8 mouse cellular contexts compared by ENCODE assay signal in genomic region chr13:93191831-93192645, GRCm38 (mm10). TPM values are rescaled to one million over a fixed set of nuclear protein-coding genes. Genes with fewer than 3 reads are reported as not detected.
DNase-seq lines count a peak whose midpoint lies in the region; ATAC-seq and TF ChIP-seq lines count a peak whose summit lies in the region.

TSS of gene Tent2 (minus strand) at chr13:93192385.

- DNase-seq in brain, embryonic 14.5 days (ENCODE audit: low read depth): peak; percentile 99
- peak; percentile 93 for DNase-seq in liver, adult 2 months (ENCODE audit: extremely low read depth, low read depth, low spot score)
- DNase-seq in splenic B cell, adult 2 months (ENCODE audit: low read depth, low spot score): peak; percentile 96

- H3K27me3 ChIP-seq in C2C12 (ENCODE audit: control insufficient read depth, insufficient read depth, insufficient read length): no peaks in the 10 kb centered on the region
- no peaks in the 10 kb centered on the region for H3K27me3 ChIP-seq in erythroblast, embryonic 14.5 days (ENCODE audit: control insufficient read depth)
- no peaks in the 10 kb centered on the region for H3K27me3 ChIP-seq in heart, embryonic 11.5 days (ENCODE audit: control insufficient read depth, insufficient read depth, low read length)
- no peaks in the 10 kb centered on the region for H3K27me3 ChIP-seq in kidney, embryonic 16.5 days (ENCODE audit: insufficient read depth, low read length)
- H3K27me3 ChIP-seq in liver, adult 2 months (ENCODE audit: control insufficient read depth, insufficient read depth, low read length): no peaks in the 10 kb centered on the region
- H3K27me3 ChIP-seq in myocyte (ENCODE audit: control insufficient read depth, insufficient read depth, insufficient read length): no peaks in the 10 kb centered on the region
- H3K27me3 ChIP-seq in splenic B cell, adult 2 months (ENCODE audit: control insufficient read depth, insufficient read depth, low read length, poor library complexity, severe bottlenecking): no peaks in the 10 kb centered on the region

- peak within 1 kb of the TSS; percentile 87 for H3ac ChIP-seq in C2C12 (ENCODE audit: control insufficient read depth, insufficient read length, low read depth)
- H3ac ChIP-seq in myocyte (ENCODE audit: control insufficient read depth, insufficient read length): peak within 1 kb of the TSS; percentile 45

- H3K79me2 ChIP-seq in C2C12 (ENCODE audit: control insufficient read depth, insufficient read depth) (peaks cover 51% of the 10 kb centered on the region), myocyte (ENCODE audit: control insufficient read depth, insufficient read depth) (peaks cover 48% of the 10 kb centered on the region)
- peaks cover 7% of the 10 kb centered on the region; the same call in 1 of the 2 replicates for H3K79me2 ChIP-seq in liver, adult 2 months (ENCODE audit: control insufficient read depth, insufficient read depth, low read length)

- peak within 1 kb of the TSS; percentile 99 for H3K9ac ChIP-seq in heart, embryonic 11.5 days (ENCODE audit: low read depth, low read length)
- peak within 1 kb of the TSS; percentile 99 for H3K9ac ChIP-seq in kidney, embryonic 16.5 days (replicated peaks; ENCODE audit: low read length)
- H3K9ac ChIP-seq in liver, adult 2 months (ENCODE audit: low read depth, low read length): peak within 1 kb of the TSS; percentile 97

- H3K4me1 ChIP-seq in erythroblast, embryonic 14.5 days (ENCODE audit: control insufficient read depth): peaks cover 30% of the 10 kb centered on the region
- peaks cover 5% of the 10 kb centered on the region for H3K4me1 ChIP-seq in heart, embryonic 11.5 days (ENCODE audit: control insufficient read depth, insufficient read depth, low read length)
- H3K4me1 ChIP-seq in kidney, embryonic 16.5 days (ENCODE audit: insufficient read depth, low read length): peaks cover 16% of the 10 kb centered on the region
- peaks cover 5% of the 10 kb centered on the region for H3K4me1 ChIP-seq in liver, adult 2 months (ENCODE audit: control insufficient read depth, insufficient read depth, low read length)

- H3K4me2 ChIP-seq in heart, embryonic 11.5 days: peak within 1 kb of the TSS; percentile 87
- H3K4me2 ChIP-seq in kidney, embryonic 16.5 days (replicated peaks; ENCODE audit: low read depth, low read length): peak within 1 kb of the TSS; percentile 66
- H3K4me2 ChIP-seq in myocyte (ENCODE audit: low read depth): peak within 1 kb of the TSS; percentile 82

- ATAC-seq in heart, embryonic 11.5 days (replicated peaks; ENCODE audit: insufficient number of reproducible peaks, low FRiP score, low TSS enrichment): peak; percentile 100
- peak; percentile 100 for ATAC-seq in kidney, embryonic 16.5 days (ENCODE audit: low FRiP score, low TSS enrichment)

- no peak for TF ChIP-seq CTCF in C2C12 (IDR thresholded peaks at IDR 0.05; ENCODE audit: control insufficient read depth, insufficient read depth, insufficient read length)
- 0 out of 2 replicates have a peak, but pooled peaks have one; percentile 5 for TF ChIP-seq CTCF in brain, embryonic 14.5 days (IDR thresholded peaks at IDR 0.05; ENCODE audit: borderline replicate concordance, extremely low read depth, insufficient read depth, insufficient read length)
- TF ChIP-seq CTCF in liver, adult 2 months (IDR thresholded peaks at IDR 0.05; ENCODE audit: low read depth, low read length): no peak

- peaks cover 5% of the 10 kb centered on the region for H3K36me3 ChIP-seq in C2C12 (ENCODE audit: control insufficient read depth, insufficient read depth)
- H3K36me3 ChIP-seq in erythroblast, embryonic 14.5 days (ENCODE audit: control insufficient read depth): peaks cover 10% of the 10 kb centered on the region
- H3K36me3 ChIP-seq in heart, embryonic 11.5 days (ENCODE audit: control insufficient read depth, insufficient read depth, low read length): no peaks in the 10 kb centered on the region
- H3K36me3 ChIP-seq in kidney, embryonic 16.5 days (ENCODE audit: insufficient read depth, low read length): 0 out of 2 replicates have a peak, but pooled peaks cover 3% of the 10 kb centered on the region
- H3K36me3 ChIP-seq in liver, adult 2 months (ENCODE audit: control insufficient read depth, insufficient read depth, low read length): 0 out of 2 replicates have a peak, but pooled peaks cover 2% of the 10 kb centered on the region
- H3K36me3 ChIP-seq in myocyte (ENCODE audit: control insufficient read depth, insufficient read depth): no peaks in the 10 kb centered on the region
- no peaks in the 10 kb centered on the region for H3K36me3 ChIP-seq in splenic B cell, adult 2 months (ENCODE audit: control insufficient read depth, insufficient read depth, low read length, poor library complexity, severe bottlenecking)

- H3K4me3 ChIP-seq in C2C12 (ENCODE audit: insufficient read depth, poor library complexity, severe bottlenecking) (peak within 1 kb of the TSS; percentile 68), myocyte (peak within 1 kb of the TSS; percentile 70)
- H3K4me3 ChIP-seq in erythroblast, embryonic 14.5 days (replicated peaks): peak within 1 kb of the TSS; percentile 95
- H3K4me3 ChIP-seq in heart, embryonic 11.5 days (ENCODE audit: low read depth, low read length): peak within 1 kb of the TSS; percentile 98
- H3K4me3 ChIP-seq in kidney, embryonic 16.5 days (ENCODE audit: low read length): peak within 1 kb of the TSS; percentile 97
- H3K4me3 ChIP-seq in liver, adult 2 months (ENCODE audit: insufficient read depth, low read depth, low read length): peak within 1 kb of the TSS; percentile 97

- no peaks in the 10 kb centered on the region for H3K9me3 ChIP-seq in erythroblast, embryonic 14.5 days (ENCODE audit: control insufficient read depth, low read length)
- H3K9me3 ChIP-seq in heart, embryonic 11.5 days (replicated peaks; ENCODE audit: control insufficient read depth, low read length): no peaks in the 10 kb centered on the region
- H3K9me3 ChIP-seq in kidney, embryonic 16.5 days (ENCODE audit: low read length): no peaks in the 10 kb centered on the region

- peaks cover 44% of the 10 kb centered on the region for H3K79me3 ChIP-seq in C2C12 (ENCODE audit: low read depth)

- peak within 1 kb of the TSS; percentile 97 for H3K27ac ChIP-seq in heart, embryonic 11.5 days (ENCODE audit: low read depth, low read length)
- peak within 1 kb of the TSS; percentile 96 for H3K27ac ChIP-seq in kidney, embryonic 16.5 days (ENCODE audit: low read length)
- peak within 1 kb of the TSS; percentile 96 for H3K27ac ChIP-seq in liver, adult 2 months (replicated peaks; ENCODE audit: insufficient read depth, low read depth, low read length)

- peak; percentile 93; the same call in 1 of the 2 replicates for TF ChIP-seq POLR2A in brain, embryonic 14.5 days (IDR thresholded peaks at IDR 0.05; ENCODE audit: borderline replicate concordance, extremely low read depth, insufficient read depth, insufficient read length, poor library complexity, severe bottlenecking)
- peak; percentile 61; the same call in 1 of the 2 replicates for TF ChIP-seq POLR2A in liver, adult 2 months (IDR thresholded peaks at IDR 0.05; ENCODE audit: extremely low read depth, insufficient read depth, low read length)
- TF ChIP-seq POLR2A in myocyte (IDR thresholded peaks at IDR 0.05; ENCODE audit: insufficient read length, low read depth): peak; percentile 95

- under 1% methylated on average over 71 of the region's 72 CpGs for WGBS in heart, embryonic 11.5 days (ENCODE audit: insufficient replicate concordance)
- under 1% methylated on average over 70 of the region's 72 CpGs for WGBS in kidney, embryonic 16.5 days
- under 1% methylated on average over 71 of the region's 72 CpGs for WGBS in liver, adult 2 months

TF ChIP-seq in C2C12, 6 proteins besides CTCF, POLR2A, EP300 and RAD21:
- TF ChIP-seq CEBPB (IDR thresholded peaks at IDR 0.05; ENCODE audit: low read depth) (no peak), MYOD1 (IDR thresholded peaks at IDR 0.05; ENCODE audit: control insufficient read depth, insufficient read length, low read depth) (no peak), FOSL1 (IDR thresholded peaks at IDR 0.05; ENCODE audit: insufficient read depth, low read length, poor library complexity, severe bottlenecking) (no peak), USF1 (IDR thresholded peaks at IDR 0.05; ENCODE audit: low read depth) (no peak), MYOG (IDR thresholded peaks at IDR 0.05; ENCODE audit: control insufficient read depth, extremely low read depth, insufficient read length) (no peak), MAX (IDR thresholded peaks at IDR 0.05) (no peak)

TF ChIP-seq in myocyte, 11 proteins besides CTCF, POLR2A, EP300 and RAD21:
- peak; percentile 99 for TF ChIP-seq POLR2AphosphoS2 (IDR thresholded peaks at IDR 0.05; ENCODE audit: insufficient read length, low read depth)
- no peak for TF ChIP-seq SRF (IDR thresholded peaks at IDR 0.05; ENCODE audit: control insufficient read depth, insufficient read length, low read depth)
- TF ChIP-seq MYOD1 (IDR thresholded peaks at IDR 0.05; ENCODE audit: control insufficient read depth in 1 of 3, insufficient read length in 2 of 3, low read depth in 2 of 3): no peak
- TF ChIP-seq REST (IDR thresholded peaks at IDR 0.05; ENCODE audit: insufficient read depth, insufficient read length): peak; percentile 20
- TF ChIP-seq MYOG (IDR thresholded peaks at IDR 0.05; ENCODE audit: control insufficient read depth in 1 of 3, insufficient read depth in 1 of 3, insufficient read length in 2 of 3, low read depth in 2 of 3): peak in 1 of 3 experiments; percentile 57

RNA-seq across cellular contexts. Expression of gene Tent2, which starts in this region (rescaled TPM):
- polyA plus RNA-seq in C2C12 (2012; fragmentation: generic; extraction: Trizol) (8.2 TPM), myocyte (2012; fragmentation: generic; extraction: Trizol) (6.3 TPM)
- polyA plus RNA-seq in brain, embryonic 14.5 days (2012; rRNA removed): 49.6 and 52.7 TPM in 2 replicates
- polyA plus RNA-seq in erythroblast, embryonic 14.5 days (2012): 1.4 and 1.5 TPM in 2 replicates
- 56.3 and 59.3 TPM in 2 replicates for polyA plus RNA-seq in heart, embryonic 11.5 days (2014; fragmentation: Nextera tagmentation; extraction: Ambion mirVana)
- polyA plus RNA-seq in kidney, embryonic 16.5 days (2015; fragmentation: Nextera tagmentation; extraction: Ambion mirVana): 55.4 and 58.3 TPM in 2 replicates
- total RNA-seq in liver, adult 2 months (2014; rRNA removed): 25.0 and 25.8 TPM in 2 replicates
- 9.3 and 10.0 TPM in 2 replicates for polyA plus RNA-seq in liver, adult 2 months (2012; rRNA removed)

Comparison
In these comparisons a context has a peak if more than half of its experiments do, and no peak if none do; other contexts are left out.
1. Peak in every context shown above with its lines: DNase-seq, ATAC-seq, H3K4me3 ChIP-seq and H3K27ac ChIP-seq.